Mouse (Mus musculus) MN1 (cell line): ENCODE data around the gene Col4a2.

Source experiments
- DNase-seq: peaks from one replicate; pipeline ENCODE4 v3.0.0-alpha.2; 2016; ENCODE audit warnings: low spot score

The Col4a2 gene

GRCm38 (mm10) chr8:11359846-11360245 is 47.2 kb downstream of the Col4a2 start:
- DNase-seq = no peak

GRCm38 (mm10) chr8:11361546-11362277 is 49.1 kb downstream of the Col4a2 start:
- no peak for DNase-seq

GRCm38 (mm10) chr8:11362278-11363214 is 49.9 kb downstream of the Col4a2 start:
- DNase-seq = no peak

GRCm38 (mm10) chr8:11363340-11364126 is 50.9 kb downstream of the Col4a2 start:
- no peak for DNase-seq

- DNase-seq = no peak
These were observed 53.6 kb downstream of the Col4a2 start for GRCm38 (mm10) chr8:11366251-11366650.

GRCm38 (mm10) chr8:11366741-11367140 is 54.1 kb downstream of the Col4a2 start:
- DNase-seq = no peak

- DNase-seq = no peak
These were observed 55.1 kb downstream of the Col4a2 start for GRCm38 (mm10) chr8:11367670-11368069.

- DNase-seq = no peak
These were observed 57.1 kb downstream of the Col4a2 start for GRCm38 (mm10) chr8:11369526-11370203.

GRCm38 (mm10) chr8:11371347-11371746 is 58.7 kb downstream of the Col4a2 start:
- DNase-seq = no peak

GRCm38 (mm10) chr8:11372080-11372479 is 59.5 kb downstream of the Col4a2 start:
- DNase-seq = no peak

- no peak for DNase-seq
These were observed 61.2 kb downstream of the Col4a2 start for GRCm38 (mm10) chr8:11373643-11374325.

GRCm38 (mm10) chr8:11374326-11375076 is 61.9 kb downstream of the Col4a2 start:
- DNase-seq = no peak

GRCm38 (mm10) chr8:11375749-11376438 is 63.3 kb downstream of the Col4a2 start:
- DNase-seq = no peak

GRCm38 (mm10) chr8:11377391-11378210 is 65.0 kb downstream of the Col4a2 start:
- no peak for DNase-seq

GRCm38 (mm10) chr8:11379590-11379989 is 67.0 kb downstream of the Col4a2 start:
- no peak for DNase-seq

GRCm38 (mm10) chr8:11381544-11381943 is 68.9 kb downstream of the Col4a2 start:
- no peak for DNase-seq

- peak; percentile 62 for DNase-seq
These were observed 69.6 kb downstream of the Col4a2 start for GRCm38 (mm10) chr8:11382059-11382810.

GRCm38 (mm10) chr8:11382933-11383332 is 70.3 kb downstream of the Col4a2 start:
- no peak for DNase-seq
